Mouse (Mus musculus) layer of hippocampus, postnatal 25 days (tissue): ENCODE results near the gene Lims1. TPM values are rescaled to one million over a fixed set of nuclear protein-coding genes. Genes with fewer than 3 reads are reported as not detected.

Experiments used
- DNase-seq, 2 experiments: peaks; one replicate each; pipeline ENCODE4 v3.0.0; 2022; ENCODE audit warnings: mixed read lengths in 2 of 2, low spot score in 1 of 2; ENCODE audit errors: extremely low spot score in 1 of 2
- total RNA-seq, 2 experiments: library from RNA; stranded (reverse); gene quantifications; 2 replicates each; pipeline ENCODE4 v1.2.3; 2021

Lims1 gene
- total RNA-seq, 2 experiments from 2014 or later, result 24.5 to 25.0 TPM

DNA sequence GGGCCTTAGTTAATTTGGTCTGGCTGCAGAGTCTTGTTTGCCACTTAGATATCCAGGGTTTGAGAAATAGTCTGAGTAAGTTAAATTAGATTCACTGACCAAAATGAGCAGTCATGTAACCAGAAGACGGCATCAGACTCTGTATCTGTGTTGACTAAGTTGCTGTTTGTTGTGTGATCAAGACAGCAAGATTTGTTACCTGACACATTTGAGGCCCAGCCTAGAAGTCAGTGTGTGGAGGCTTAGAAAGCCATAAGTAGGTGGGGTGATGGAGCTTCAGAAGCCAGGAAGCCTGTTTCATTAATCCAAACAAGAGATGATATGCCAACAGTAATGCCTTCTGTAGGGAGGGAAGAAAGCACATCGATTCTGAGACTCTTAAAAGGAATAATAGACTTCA, 18.9 kb downstream of the Lims1 start:
- DNase-seq, result no peak

DNA sequence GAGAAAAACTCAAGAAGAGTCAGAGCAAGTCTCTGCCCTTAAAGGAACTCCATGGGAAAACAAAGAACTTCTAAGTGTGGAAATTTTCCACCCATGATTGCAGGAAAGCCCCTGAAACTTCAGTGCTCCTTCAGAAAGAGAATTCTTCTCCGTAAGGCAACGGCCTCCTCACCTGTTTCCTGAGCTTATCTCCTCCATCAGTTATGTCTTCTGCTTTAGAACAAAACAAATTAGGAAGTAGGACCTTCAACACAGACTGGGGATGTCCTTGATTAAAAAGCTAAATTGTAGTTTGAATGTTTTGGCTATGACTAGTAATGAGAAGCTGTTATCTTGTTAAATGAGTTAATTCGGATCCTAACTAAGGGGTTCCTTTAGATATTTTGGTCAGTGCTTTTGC, 20.3 kb downstream of the Lims1 start:
- DNase-seq, result no peak

DNA sequence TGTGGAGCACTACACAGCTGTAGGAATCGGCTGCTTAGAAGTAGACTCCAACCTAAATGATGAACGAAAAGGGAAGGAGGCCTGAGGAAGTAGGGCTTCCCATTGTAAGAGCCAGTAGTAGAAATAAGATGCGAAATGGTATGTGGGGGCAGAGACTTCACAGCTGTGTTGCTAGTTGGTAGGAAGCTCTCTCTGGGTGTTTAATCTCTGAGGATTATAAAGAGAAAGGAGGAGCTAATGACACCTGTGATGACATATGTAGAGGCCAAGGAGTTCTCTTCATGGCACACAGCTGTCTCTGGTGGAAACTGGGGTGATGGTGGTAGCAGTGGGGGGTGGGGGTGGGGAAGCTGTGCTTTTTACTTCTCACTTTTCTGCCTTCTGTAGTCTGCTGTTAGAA, 27.3 kb downstream of the Lims1 start:
- no peak for DNase-seq

DNA sequence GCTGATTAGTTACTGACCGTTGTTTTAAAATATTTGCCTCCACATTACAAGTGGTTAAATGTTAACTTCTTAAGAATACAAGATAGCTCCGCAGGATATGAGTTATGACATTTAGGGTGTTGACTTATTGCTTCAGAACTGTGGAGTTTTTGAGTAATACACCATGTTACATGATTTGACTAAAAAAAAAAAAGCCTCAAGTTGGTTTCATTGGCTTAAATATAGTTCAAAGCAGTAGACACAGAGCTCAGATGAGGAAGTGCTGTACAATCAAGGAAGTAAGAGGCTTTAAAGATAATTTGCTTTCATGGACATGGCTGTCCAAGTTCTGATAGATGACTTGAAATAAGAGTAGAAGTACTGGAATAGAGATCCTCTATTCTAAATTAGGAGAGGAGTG, 28.4 kb downstream of the Lims1 start:
- DNase-seq, result no peak

DNA sequence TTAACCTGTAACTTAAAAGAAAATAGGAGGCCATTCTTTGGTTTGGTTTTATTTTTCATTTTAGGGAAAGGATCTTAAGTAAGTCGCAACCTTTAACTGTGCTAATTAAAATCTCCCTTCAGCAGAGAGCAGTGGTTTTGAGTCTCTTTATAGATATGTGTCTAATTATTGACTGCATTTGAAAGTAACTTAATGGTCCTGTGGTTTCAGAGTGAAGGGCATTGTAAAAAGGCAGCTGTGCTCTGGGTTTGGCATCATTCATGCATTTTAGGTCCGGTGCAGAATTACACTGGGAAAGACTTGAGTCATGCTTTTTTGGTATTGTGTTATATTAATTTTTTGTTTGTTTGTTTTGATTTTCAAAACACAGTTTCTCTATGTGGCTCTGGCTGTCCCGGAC, 29.1 kb downstream of the Lims1 start:
- no peak for DNase-seq

DNA sequence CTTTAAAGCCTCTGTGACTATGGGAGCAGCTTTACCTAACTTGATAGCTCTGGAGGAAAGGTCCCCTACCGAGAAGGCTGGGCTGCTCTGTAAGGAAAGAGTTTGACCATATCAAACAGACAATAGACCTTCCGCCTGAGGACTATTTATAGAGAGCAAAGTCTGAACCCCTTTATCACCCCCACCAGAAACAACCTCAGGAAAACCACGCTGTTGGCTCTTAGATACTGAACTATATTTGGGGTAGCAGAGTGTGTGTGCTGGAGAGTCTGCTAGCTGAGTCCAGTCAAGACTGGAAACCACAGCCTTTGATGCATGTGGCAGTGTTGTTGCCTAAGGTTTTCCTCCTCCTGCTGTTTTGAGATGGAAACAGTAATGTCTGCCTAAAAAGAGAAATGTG, 31.3 kb downstream of the Lims1 start:
- no peak for DNase-seq

DNA sequence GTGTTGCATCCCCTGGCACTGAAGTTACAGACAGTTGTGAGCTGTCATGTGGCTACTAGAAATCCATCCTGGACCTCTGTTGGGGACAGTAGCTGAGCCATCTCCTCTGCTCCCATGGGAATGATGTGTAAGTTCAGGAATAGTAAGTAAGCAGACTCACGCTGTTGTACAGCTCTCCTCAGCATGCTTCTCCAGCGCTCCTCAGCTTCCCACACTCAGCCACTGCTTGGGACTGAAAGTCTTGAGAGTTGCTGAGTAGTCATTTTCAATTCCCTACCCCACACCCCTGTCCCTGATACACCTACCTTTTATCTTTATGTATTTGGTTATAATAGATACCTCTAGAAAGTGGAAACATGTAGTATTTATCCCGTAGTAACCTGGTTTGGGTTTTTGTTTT, 33.2 kb downstream of the Lims1 start:
- DNase-seq, result no peak

DNA sequence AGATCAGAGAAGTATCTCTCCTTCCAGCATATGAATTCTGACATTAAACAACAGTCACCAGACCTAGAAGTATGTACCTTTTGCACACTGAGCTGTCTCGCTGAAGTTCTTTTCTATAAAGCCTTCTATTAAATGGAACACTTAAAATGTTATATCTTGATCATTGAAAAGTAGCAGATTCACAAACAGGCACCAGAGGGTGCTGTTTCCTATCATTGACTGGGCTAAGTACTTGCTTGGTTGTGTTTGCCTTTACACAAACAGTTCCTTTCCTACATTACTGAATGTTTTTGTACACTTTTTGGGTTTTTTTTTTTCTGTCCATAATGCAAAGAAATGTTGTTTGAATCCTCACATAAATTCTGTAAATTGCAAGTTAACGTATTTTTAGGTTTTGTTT, 35.9 kb downstream of the Lims1 start:
- DNase-seq, result peak in 1 of 2 experiments; percentile 51

DNA sequence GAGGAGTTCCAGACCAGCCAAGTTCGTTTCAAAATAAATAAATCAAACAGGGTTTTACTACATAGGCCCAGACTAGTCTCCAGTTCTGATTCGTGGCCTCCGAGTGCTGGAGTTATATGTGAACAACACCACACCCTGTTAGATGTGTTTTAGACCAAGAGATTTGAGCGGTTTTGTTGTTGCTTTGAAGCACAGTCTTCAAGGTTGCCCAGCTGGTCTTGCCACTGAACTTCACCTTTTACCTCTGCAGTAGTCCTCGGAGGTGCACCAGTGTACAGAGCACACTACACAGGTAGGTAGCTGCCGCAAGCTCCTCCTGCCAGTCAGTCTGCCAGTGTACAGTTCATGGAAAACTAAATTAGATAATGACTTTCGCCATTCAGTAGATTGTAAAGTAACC, 36.7 kb downstream of the Lims1 start:
- DNase-seq, result no peak

DNA sequence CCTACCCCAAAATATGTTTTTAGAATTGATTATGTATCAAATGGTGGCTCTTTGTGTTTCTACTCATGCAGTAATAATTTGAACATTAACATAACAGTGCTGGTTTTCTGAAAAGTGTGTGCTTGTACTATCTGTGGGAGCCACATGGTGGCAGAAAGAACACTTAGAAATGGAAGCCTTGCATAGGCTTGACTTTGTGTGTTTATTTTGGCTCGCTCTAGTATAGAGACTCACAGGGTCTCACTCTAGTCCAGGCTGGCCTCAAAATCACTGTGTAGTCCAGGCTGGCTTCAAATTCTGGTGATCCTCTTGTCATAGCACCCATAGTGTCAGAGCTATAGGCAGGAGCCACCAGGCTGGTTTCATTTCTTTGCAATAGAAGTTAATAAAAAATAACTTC, 39.5 kb downstream of the Lims1 start:
- DNase-seq, result no peak

DNA sequence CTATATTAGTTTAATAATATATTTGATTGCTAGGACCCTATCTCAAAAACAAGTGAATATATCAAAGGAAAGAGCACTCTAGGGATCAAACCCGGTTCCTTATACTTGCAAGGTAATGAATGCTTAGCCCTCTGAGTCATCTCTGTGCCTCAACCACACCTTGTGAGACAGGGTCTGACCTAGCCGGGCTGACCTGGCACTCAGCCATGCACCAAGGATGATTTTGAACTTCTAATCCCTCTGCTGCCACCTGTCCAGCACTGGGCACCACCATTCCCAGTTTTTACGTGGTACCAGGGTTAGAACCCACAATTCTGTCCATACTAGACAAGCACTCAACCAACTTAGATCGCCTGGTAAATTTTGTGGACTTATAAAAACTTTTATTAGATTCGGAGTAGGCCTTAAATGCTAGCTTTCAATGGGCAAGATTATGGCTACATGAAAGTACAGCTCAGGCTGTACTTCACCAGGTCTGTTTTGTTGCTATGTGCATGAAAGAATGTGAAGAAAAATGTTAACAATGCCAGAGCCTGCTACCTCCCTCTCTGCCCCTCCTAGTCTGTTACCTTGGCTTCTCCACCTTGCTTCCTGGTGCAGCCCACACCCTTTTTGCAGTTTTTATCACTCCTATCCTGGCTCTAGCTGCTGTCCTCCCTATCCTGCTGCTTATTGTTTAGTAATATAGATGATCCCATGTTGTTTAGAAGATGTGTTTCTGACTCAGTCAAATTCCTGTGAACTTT, 41.7 kb downstream of the Lims1 start:
- no peak for DNase-seq

DNA sequence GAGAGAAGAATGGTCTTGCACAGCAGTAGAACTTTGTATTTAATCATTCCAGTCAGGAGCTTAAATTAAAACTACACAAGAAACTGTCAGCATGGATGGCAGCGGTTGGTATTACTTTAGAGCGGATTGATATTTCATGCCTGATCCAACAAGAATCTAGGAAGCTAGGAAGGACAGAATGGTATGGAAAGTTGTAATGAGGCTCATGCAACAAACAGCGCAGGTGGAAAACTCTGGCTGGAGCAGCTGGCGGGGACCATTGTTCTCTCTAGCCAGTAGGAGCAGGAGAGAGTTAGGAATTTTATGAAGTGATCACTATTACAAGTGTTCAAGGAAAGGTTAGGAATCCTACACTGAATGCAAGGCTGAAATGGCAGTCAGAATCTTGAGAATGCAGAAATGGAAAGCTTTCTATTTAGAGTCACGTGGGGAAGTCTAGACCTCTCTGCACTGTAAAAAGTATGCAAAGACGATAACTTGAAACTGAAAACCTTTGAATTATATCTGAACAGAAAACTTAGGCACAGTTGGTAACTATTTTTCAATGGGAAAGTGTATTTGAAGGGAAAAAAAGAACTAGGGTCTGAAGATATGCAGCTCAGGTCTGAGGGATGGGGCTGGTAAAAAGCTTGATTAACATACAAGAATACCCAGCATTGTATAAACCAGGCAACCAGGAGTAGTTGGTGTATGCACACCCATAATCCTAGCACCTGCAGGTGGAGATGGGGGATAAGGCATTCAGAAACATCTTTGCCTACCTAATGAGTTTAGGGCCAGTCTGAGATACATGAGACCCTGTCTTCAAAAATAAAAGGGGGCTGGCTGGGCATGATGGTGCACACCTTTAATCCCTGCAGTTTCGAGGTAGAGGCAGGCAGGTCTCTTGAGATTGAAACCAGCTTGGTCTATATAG, 45.8 kb downstream of the Lims1 start:
- no peak for DNase-seq

DNA sequence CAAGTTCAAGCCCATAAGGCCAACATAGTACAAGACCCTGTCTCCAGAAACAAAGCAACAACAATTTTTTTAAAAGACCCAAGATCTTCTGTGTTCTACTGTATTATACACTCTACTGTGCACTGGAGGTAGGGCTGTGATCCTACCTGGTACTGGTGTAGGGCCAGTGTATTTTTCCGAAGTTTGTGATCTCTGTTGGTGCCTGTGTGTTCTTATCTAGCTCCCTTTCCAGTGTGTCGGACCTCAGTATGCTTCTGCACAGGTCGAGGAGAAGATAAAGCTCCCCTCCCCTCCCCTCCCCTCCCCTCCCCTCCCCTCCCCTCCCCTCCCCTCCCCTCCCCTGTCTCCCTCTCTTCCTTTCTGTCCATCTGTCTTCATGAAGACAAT, 46.4 kb downstream of the Lims1 start:
- DNase-seq, result no peak

DNA sequence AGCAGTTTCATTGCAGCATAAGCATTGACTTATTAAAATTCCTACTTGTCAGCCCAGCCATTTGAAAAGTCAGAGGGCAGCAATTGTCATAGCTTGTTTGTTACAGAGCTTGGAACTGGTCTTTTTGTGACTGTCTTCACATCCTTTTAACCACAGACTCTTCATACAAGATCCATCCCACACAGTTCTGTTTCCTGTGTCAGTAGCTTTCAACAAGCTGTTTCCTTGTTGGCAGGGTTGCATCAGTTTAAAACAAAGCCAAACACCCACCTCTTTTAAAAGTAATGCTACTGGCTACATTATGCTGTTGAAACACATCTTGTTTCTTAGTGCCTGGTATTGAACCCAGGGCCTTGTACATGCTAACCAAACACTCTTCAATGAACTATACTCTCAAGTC, 46.9 kb downstream of the Lims1 start:
- no peak for DNase-seq

DNA sequence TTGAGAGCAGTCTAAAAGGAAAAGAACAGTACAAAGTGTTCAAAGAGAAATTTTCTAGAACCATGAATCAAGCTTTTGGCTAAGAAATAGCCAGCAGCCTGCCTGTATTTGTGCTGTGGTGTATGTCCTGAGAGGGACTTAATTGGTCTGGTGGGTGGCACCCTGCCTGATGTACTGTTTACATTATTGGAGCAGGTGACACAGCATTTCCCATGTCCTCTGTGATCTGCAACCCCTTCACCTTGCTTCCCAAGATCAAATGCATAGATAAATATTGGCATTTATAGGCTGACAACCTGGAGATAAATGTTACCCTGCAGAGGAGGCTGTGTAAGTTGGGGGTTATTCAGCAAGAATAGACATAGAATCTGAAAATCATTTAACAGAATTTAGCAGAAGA, 47.3 kb downstream of the Lims1 start:
- no peak for DNase-seq

DNA sequence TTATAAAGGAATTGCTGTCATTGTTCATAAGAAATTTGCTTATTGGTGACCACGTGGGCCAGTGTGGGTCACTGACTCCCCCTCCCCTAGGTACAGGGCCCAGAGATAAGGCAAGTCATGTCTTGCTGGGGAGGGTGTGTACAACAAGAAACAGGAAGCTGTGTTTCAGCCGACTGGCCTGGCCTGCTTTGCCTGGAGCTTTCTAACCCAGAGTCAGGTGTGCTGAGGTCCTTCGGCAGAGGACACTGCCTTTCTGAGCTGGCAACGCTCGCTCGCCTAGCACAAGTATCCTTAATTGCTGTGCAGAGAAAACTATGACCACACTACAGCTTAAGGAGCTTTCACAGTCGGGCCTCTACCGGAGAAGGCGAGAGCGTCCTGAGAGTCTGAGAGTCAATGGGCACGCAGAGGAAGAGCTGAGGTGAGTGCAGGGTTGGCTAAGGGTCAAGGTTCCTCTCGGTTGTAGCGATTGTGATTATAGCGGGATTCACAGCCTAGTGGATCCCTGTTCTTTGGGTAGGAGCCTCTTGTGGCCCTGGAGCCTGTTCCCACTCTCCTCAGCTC, 48.1 kb downstream of the Lims1 start:
- no peak for DNase-seq

DNA sequence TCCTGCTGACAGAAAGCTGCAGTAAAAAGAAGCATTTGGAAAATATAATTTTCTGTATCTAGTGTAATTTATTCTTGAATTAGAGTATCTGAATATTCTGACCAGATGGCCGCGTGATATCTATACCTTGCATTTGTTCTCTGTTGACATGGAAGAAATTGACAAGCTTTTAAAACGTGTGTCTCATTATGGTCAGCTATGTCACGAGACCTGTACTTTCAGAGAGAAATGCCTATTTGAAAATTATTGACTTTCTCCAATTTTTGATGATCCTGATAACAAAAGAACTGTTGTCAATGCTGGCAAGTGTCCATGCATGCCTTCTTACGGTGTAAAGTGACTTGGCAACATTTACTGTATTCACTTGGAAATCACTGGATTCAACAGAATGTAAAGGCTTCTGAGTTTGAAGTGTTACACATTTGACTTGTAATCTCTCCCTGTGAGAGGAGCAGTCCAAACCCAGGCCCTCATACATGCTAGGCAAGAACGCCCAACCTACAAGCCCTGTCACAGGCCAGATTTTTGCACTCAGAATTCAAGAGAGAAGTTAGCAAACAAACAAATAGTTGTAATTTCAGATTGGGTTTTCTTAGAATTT, 49.3 kb downstream of the Lims1 start:
- DNase-seq, result no peak

DNA sequence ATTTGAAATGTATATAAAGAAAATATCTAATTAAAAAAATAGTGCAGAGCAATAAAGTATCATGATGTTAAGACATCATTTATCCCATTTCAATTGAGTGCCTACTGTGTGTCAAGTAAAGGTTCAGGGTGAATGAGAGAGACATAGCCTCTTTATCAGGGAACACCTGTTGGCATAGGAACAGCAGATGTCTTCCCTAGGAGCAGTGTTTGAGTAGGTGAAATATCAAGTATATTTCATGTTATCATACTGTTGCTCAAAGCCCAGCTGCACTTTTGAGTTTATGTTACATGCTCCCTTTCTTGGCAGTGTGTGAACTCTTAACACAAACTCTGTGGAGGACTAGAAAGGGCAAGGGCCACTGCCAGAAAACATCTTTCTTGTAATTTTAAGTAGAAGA, 50.6 kb downstream of the Lims1 start:
- no peak for DNase-seq

DNA sequence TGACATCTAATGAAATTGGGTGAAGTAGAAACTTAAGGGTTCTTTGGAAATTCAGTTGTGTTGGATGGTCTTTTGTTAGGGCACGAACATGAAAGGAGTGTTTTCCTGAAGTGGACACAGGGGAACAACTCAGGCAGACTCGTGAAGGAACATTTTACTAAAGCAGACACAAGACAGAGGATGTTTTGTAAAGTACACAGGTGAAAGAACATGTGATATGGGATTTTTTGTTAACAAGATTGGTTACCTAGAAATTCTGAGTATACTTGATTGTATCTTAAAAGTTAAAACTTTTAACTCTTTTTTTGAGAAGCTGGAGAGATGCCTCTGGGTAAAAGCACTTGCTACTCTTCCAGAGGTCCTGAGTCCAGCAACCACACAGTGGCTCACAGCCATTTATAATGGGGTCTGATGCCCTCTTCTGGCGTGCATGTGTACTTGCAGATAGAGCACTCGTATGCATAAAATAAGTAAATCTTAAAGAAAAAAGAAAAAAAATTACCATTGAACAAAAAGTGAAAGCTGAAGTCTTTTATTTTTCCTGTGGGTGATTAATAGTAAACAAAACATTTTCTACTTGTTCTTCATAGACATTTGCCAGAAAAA, 54.4 kb downstream of the Lims1 start:
- no peak for DNase-seq

DNA sequence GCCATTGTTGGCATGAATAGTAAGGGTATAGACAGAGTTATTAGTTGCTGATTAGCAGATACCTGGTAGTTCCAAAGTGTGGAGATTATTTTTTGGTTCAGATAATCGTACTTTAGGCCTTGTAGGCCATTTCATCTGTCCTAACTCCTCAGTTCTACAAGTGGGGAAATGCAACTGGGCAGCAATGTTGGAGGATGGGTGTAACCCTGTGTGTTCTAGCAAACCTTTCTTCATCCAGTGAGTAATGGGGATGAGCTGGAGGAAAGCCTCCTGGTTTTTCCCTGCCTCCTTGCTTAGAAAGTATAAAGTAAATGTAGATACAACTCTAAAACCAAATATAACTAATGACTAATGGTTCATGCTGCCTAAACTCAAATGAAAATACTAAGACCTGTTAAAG, 55.1 kb downstream of the Lims1 start:
- no peak for DNase-seq

DNA sequence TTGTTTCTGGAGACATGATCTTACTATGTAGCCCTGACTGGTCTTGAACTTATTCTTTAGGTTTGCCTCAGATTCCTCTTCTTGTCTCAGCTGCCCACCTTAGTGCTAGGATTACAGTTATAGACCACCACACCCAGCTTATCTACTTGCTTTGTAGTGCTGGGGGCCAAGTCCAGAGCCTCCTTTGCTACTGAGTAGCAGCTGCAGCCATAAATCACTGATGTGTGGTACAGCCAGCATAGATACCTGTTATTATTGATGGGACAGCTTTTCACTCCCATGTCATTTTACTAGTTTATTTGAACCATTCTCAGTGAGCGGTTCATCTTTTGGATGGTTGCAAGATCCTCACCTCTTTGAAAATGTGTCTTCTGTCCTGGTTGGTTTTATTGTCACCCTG, 56.4 kb downstream of the Lims1 start:
- no peak for DNase-seq
